Mouse (Mus musculus): Measurements from ENCODE around the gene Stab1.

GRCm38 (mm10) chr14:31184195-31184594 is 15.8 kb upstream of the Stab1 start:
- TF ChIP-seq CTCF (conservative IDR thresholded peaks at IDR 0.05; ENCODE audit: insufficient read depth, insufficient read length, low read depth, low read length) = no peak
- TF ChIP-seq POLR2A (IDR thresholded peaks at IDR 0.05; ENCODE audit: low read depth, low read length) = no peak
